Mouse (Mus musculus) urinary bladder, adult 2 months (tissue): ENCODE measurements around the gene Nrarp. TPM values are rescaled to one million over a fixed set of nuclear protein-coding genes. Genes with fewer than 3 reads are reported as not detected.
A peak's percentile ranks its signal among the peaks of the same experiment; 100 is the strongest.

Source experiments
- DNase-seq: peaks from one replicate; pipeline ENCODE4 v3.0.0; 2022; ENCODE audit warnings: low spot score
- polyA plus RNA-seq: library from polyadenylated mRNA; depleted of rRNA; stranded (reverse); fragments of >200 nt; gene quantifications from 2 replicates; pipeline ENCODE4 v1.2.3, GENCODE M21; 2012

Nrarp gene
- polyA plus RNA-seq, 1 experiment: 60.0 TPM

GRCm38 (mm10) chr2:25196172-25196954, 15.8 kb downstream of the Nrarp start, which contains the start of gene Tor4a:
TSS of gene Tor4a (minus strand) at chr2:25196886.
- peak; percentile 67 for DNase-seq

- no peak for DNase-seq
Observed at GRCm38 (mm10) chr2:25197191-25197590, 16.6 kb downstream of the Nrarp start.

GRCm38 (mm10) chr2:25197946-25198345, 17.4 kb downstream of the Nrarp start:
- no peak for DNase-seq

GRCm38 (mm10) chr2:25200631-25201030, 20.1 kb downstream of the Nrarp start:
- no peak for DNase-seq

GRCm38 (mm10) chr2:25203631-25204214, 23.2 kb downstream of the Nrarp start:
- no peak for DNase-seq

GRCm38 (mm10) chr2:25207593-25207992, 27.0 kb downstream of the Nrarp start:
- no peak for DNase-seq

GRCm38 (mm10) chr2:25210686-25211085, 30.1 kb downstream of the Nrarp start:
- no peak for DNase-seq

- DNase-seq: peak; percentile 85
Observed at GRCm38 (mm10) chr2:25211121-25211670, 30.6 kb downstream of the Nrarp start, which contains the start of gene Nelfb. TSS of gene Nelfb (minus strand) at chr2:25211489.

- DNase-seq: no peak
Observed at GRCm38 (mm10) chr2:25213266-25213865, 32.8 kb downstream of the Nrarp start.

- no peak for DNase-seq
Observed at GRCm38 (mm10) chr2:25214444-25214843, 33.9 kb downstream of the Nrarp start, which contains the start of gene Stpg3. TSS of gene Stpg3 (minus strand) at chr2:25214637.

GRCm38 (mm10) chr2:25217666-25218065, 37.1 kb downstream of the Nrarp start:
- no peak for DNase-seq

GRCm38 (mm10) chr2:25218445-25218844, 37.9 kb downstream of the Nrarp start, which contains the start of gene Fam166a:
TSS of gene Fam166a (plus strand) at chr2:25218745.
- DNase-seq: no peak

- no peak for DNase-seq
Observed at GRCm38 (mm10) chr2:25221331-25221772, 40.8 kb downstream of the Nrarp start.

- DNase-seq: peak; percentile 87
Observed at GRCm38 (mm10) chr2:25223681-25224491, 43.3 kb downstream of the Nrarp start.

- no peak for DNase-seq
Observed at GRCm38 (mm10) chr2:25224492-25224765, 43.9 kb downstream of the Nrarp start, which contains the start of gene Tubb4b. TSS of gene Tubb4b (minus strand) at chr2:25224702.

GRCm38 (mm10) chr2:25224766-25225752, 44.5 kb downstream of the Nrarp start:
- peak; percentile 89 for DNase-seq

GRCm38 (mm10) chr2:25225811-25226379, 45.3 kb downstream of the Nrarp start:
- DNase-seq: no peak

GRCm38 (mm10) chr2:25226864-25227263, 46.3 kb downstream of the Nrarp start:
- DNase-seq: no peak

GRCm38 (mm10) chr2:25227406-25227805, 46.8 kb downstream of the Nrarp start:
- DNase-seq: no peak

GRCm38 (mm10) chr2:25228431-25228889, 47.9 kb downstream of the Nrarp start:
- DNase-seq: peak; percentile 74
